Mouse (Mus musculus): ENCODE measurements at regions not wholly inside any gene's neighbourhood (a gene's known extent, or its start where the extent isn't known, plus 50 kb on each side); places are given as distances from the start of the nearest gene placed in this dataset.

GRCm38 (mm10) chr6:107378489-107378888, 151.1 kb upstream of the Lrrn1 start:
- H3K27me3 ChIP-seq (ENCODE audit: control insufficient read depth, insufficient read depth, low read length) = no peaks in the 10 kb centered on the region
- H3K9me3 ChIP-seq (replicated peaks; ENCODE audit: control insufficient read depth, low read length) = no peaks in the 10 kb centered on the region
- no peak for ATAC-seq (replicated peaks; ENCODE audit: extremely low read depth, insufficient read depth, low FRiP score)
- 75% methylated on average over 1 of the region's 1 CpGs for WGBS
- H3K4me1 ChIP-seq (ENCODE audit: control insufficient read depth, insufficient read depth, low read length) = no peaks in the 10 kb centered on the region
- H3K4me3 ChIP-seq (ENCODE audit: low read length) = no peak overlapping the region
- no peaks in the 10 kb centered on the region for H3K36me3 ChIP-seq (ENCODE audit: control insufficient read depth, insufficient read depth)
- H3K4me2 ChIP-seq (ENCODE audit: low read depth, low read length) = no peak overlapping the region
- H3K27ac ChIP-seq (ENCODE audit: low read length) = no peak overlapping the region
- H3K9ac ChIP-seq (ENCODE audit: low read length) = no peak overlapping the region

- 69% methylated on average over 1 of the region's 1 CpGs for WGBS
These were observed 148.9 kb upstream of the Lrrn1 start for GRCm38 (mm10) chr6:107380621-107381020.

GRCm38 (mm10) chr6:107386094-107386678, 143.4 kb upstream of the Lrrn1 start:
- no peaks in the 10 kb centered on the region for H3K9me3 ChIP-seq (replicated peaks; ENCODE audit: control insufficient read depth, low read length)
- no peak for ATAC-seq (replicated peaks; ENCODE audit: extremely low read depth, insufficient read depth, low FRiP score)
- H3K4me1 ChIP-seq (ENCODE audit: control insufficient read depth, insufficient read depth, low read length) = no peaks in the 10 kb centered on the region
- WGBS = 65% methylated on average over 7 of the region's 7 CpGs
- no peak overlapping the region for H3K27ac ChIP-seq (ENCODE audit: low read length)
- no peaks in the 10 kb centered on the region for H3K36me3 ChIP-seq (ENCODE audit: control insufficient read depth, insufficient read depth)
- no peaks in the 10 kb centered on the region for H3K27me3 ChIP-seq (ENCODE audit: control insufficient read depth, insufficient read depth, low read length)
- H3K9ac ChIP-seq (ENCODE audit: low read length) = no peak overlapping the region
- no peak overlapping the region for H3K4me3 ChIP-seq (ENCODE audit: low read length)
- no peak overlapping the region for H3K4me2 ChIP-seq (ENCODE audit: low read depth, low read length)

More at GRCm38 (mm10) chr6:107380621-107381020, 148.9 kb upstream of the Lrrn1 start:
- Histone ChIP-seq H3K36me3 (ENCODE audit: control insufficient read depth, insufficient read depth) (no peaks in the 10 kb centered on the region), H3K27ac (ENCODE audit: low read length) (no peak overlapping the region), H3K4me1 (ENCODE audit: control insufficient read depth, insufficient read depth, low read length) (no peaks in the 10 kb centered on the region), H3K27me3 (ENCODE audit: control insufficient read depth, insufficient read depth, low read length) (no peaks in the 10 kb centered on the region), H3K9me3 (replicated peaks; ENCODE audit: control insufficient read depth, low read length) (no peaks in the 10 kb centered on the region), H3K4me2 (ENCODE audit: low read depth, low read length) (no peak overlapping the region), H3K4me3 (ENCODE audit: low read length) (no peak overlapping the region), H3K9ac (ENCODE audit: low read length) (no peak overlapping the region)
- no peak for ATAC-seq (replicated peaks; ENCODE audit: extremely low read depth, insufficient read depth, low FRiP score)

GRCm38 (mm10) chr6:107389892-107390291, 139.7 kb upstream of the Lrrn1 start:
- Histone ChIP-seq H3K4me3 (ENCODE audit: low read length) (no peak overlapping the region), H3K9ac (ENCODE audit: low read length) (no peak overlapping the region), H3K4me1 (ENCODE audit: control insufficient read depth, insufficient read depth, low read length) (no peaks in the 10 kb centered on the region), H3K27ac (ENCODE audit: low read length) (no peak overlapping the region), H3K4me2 (ENCODE audit: low read depth, low read length) (no peak overlapping the region), H3K27me3 (ENCODE audit: control insufficient read depth, insufficient read depth, low read length) (no peaks in the 10 kb centered on the region), H3K9me3 (replicated peaks; ENCODE audit: control insufficient read depth, low read length) (no peaks in the 10 kb centered on the region), H3K36me3 (ENCODE audit: control insufficient read depth, insufficient read depth) (no peaks in the 10 kb centered on the region)
- no peak for ATAC-seq (replicated peaks; ENCODE audit: extremely low read depth, insufficient read depth, low FRiP score)
- 53% methylated on average over 3 of the region's 3 CpGs for WGBS

- Histone ChIP-seq H3K27ac (ENCODE audit: low read length) (no peak overlapping the region), H3K9ac (ENCODE audit: low read length) (no peak overlapping the region), H3K4me1 (ENCODE audit: control insufficient read depth, insufficient read depth, low read length) (no peaks in the 10 kb centered on the region), H3K4me3 (ENCODE audit: low read length) (no peak overlapping the region), H3K9me3 (replicated peaks; ENCODE audit: control insufficient read depth, low read length) (peaks cover 3% of the 10 kb centered on the region; the same call in 1 of the 2 replicates), H3K27me3 (ENCODE audit: control insufficient read depth, insufficient read depth, low read length) (no peaks in the 10 kb centered on the region), H3K4me2 (ENCODE audit: low read depth, low read length) (no peak overlapping the region), H3K36me3 (ENCODE audit: control insufficient read depth, insufficient read depth) (no peaks in the 10 kb centered on the region)
- WGBS = 66% methylated on average over 2 of the region's 2 CpGs
- no peak for ATAC-seq (replicated peaks; ENCODE audit: extremely low read depth, insufficient read depth, low FRiP score)
These were observed 135.0 kb upstream of the Lrrn1 start for GRCm38 (mm10) chr6:107394611-107395010.

GRCm38 (mm10) chr6:107415766-107416165, 113.8 kb upstream of the Lrrn1 start:
- ATAC-seq (replicated peaks; ENCODE audit: extremely low read depth, insufficient read depth, low FRiP score) = no peak
- 69% methylated on average over 4 of the region's 4 CpGs for WGBS
- no peaks in the 10 kb centered on the region for H3K9me3 ChIP-seq (replicated peaks; ENCODE audit: control insufficient read depth, low read length)
- H3K9ac ChIP-seq (ENCODE audit: low read length) = no peak overlapping the region
- no peak overlapping the region for H3K4me2 ChIP-seq (ENCODE audit: low read depth, low read length)
- no peak overlapping the region for H3K4me3 ChIP-seq (ENCODE audit: low read length)
- no peak overlapping the region for H3K27ac ChIP-seq (ENCODE audit: low read length)
- no peaks in the 10 kb centered on the region for H3K4me1 ChIP-seq (ENCODE audit: control insufficient read depth, insufficient read depth, low read length)
- no peaks in the 10 kb centered on the region for H3K27me3 ChIP-seq (ENCODE audit: control insufficient read depth, insufficient read depth, low read length)
- H3K36me3 ChIP-seq (ENCODE audit: control insufficient read depth, insufficient read depth) = no peaks in the 10 kb centered on the region

- Histone ChIP-seq H3K9me3 (replicated peaks; ENCODE audit: control insufficient read depth, low read length) (no peaks in the 10 kb centered on the region), H3K27ac (ENCODE audit: low read length) (no peak overlapping the region), H3K4me2 (ENCODE audit: low read depth, low read length) (no peak overlapping the region), H3K36me3 (ENCODE audit: control insufficient read depth, insufficient read depth) (no peaks in the 10 kb centered on the region), H3K9ac (ENCODE audit: low read length) (no peak overlapping the region), H3K27me3 (ENCODE audit: control insufficient read depth, insufficient read depth, low read length) (no peaks in the 10 kb centered on the region), H3K4me1 (ENCODE audit: control insufficient read depth, insufficient read depth, low read length) (no peaks in the 10 kb centered on the region), H3K4me3 (ENCODE audit: low read length) (no peak overlapping the region)
- WGBS = 40% methylated on average over 3 of the region's 3 CpGs
- no peak for ATAC-seq (replicated peaks; ENCODE audit: extremely low read depth, insufficient read depth, low FRiP score)
These were observed 107.5 kb upstream of the Lrrn1 start for GRCm38 (mm10) chr6:107422091-107422490.

GRCm38 (mm10) chr6:107426529-107426928, 103.0 kb upstream of the Lrrn1 start:
- Histone ChIP-seq H3K27me3 (ENCODE audit: control insufficient read depth, insufficient read depth, low read length) (no peaks in the 10 kb centered on the region), H3K4me3 (ENCODE audit: low read length) (no peak overlapping the region), H3K9me3 (replicated peaks; ENCODE audit: control insufficient read depth, low read length) (no peaks in the 10 kb centered on the region), H3K36me3 (ENCODE audit: control insufficient read depth, insufficient read depth) (no peaks in the 10 kb centered on the region), H3K27ac (ENCODE audit: low read length) (no peak overlapping the region), H3K4me1 (ENCODE audit: control insufficient read depth, insufficient read depth, low read length) (no peaks in the 10 kb centered on the region), H3K9ac (ENCODE audit: low read length) (no peak overlapping the region), H3K4me2 (ENCODE audit: low read depth, low read length) (no peak overlapping the region)
- no peak for ATAC-seq (replicated peaks; ENCODE audit: extremely low read depth, insufficient read depth, low FRiP score)
- WGBS = 80% methylated on average over 3 of the region's 3 CpGs

- Histone ChIP-seq H3K4me2 (ENCODE audit: low read depth, low read length) (no peak overlapping the region), H3K4me3 (ENCODE audit: low read length) (no peak overlapping the region), H3K27ac (ENCODE audit: low read length) (no peak overlapping the region), H3K9me3 (replicated peaks; ENCODE audit: control insufficient read depth, low read length) (no peaks in the 10 kb centered on the region), H3K36me3 (ENCODE audit: control insufficient read depth, insufficient read depth) (no peaks in the 10 kb centered on the region), H3K4me1 (ENCODE audit: control insufficient read depth, insufficient read depth, low read length) (no peaks in the 10 kb centered on the region), H3K27me3 (ENCODE audit: control insufficient read depth, insufficient read depth, low read length) (no peaks in the 10 kb centered on the region), H3K9ac (ENCODE audit: low read length) (no peak overlapping the region)
- 67% methylated on average over 4 of the region's 4 CpGs for WGBS
- ATAC-seq (replicated peaks; ENCODE audit: extremely low read depth, insufficient read depth, low FRiP score) = no peak
These were observed 98.5 kb upstream of the Lrrn1 start for GRCm38 (mm10) chr6:107431033-107431432.
